Mouse (Mus musculus) adrenal gland, adult 8-10 months (tissue): ENCODE measurements around the gene Sipa1l2. TPM values are rescaled to one million over a fixed set of nuclear protein-coding genes. Genes with fewer than 3 reads are reported as not detected.

Source experiments
- total RNA-seq, 4 experiments: library from RNA; stranded (reverse); gene quantifications; 2 replicates each; pipeline ENCODE4 v1.2.4; 2022

Sipa1l2 gene
- total RNA-seq, 4 experiments from 2014 or later, result 48.7 to 56.9 (median 53.8) TPM

Other genes starting within 250 kb of the Sipa1l2 start
- gene Map10, start 100.0 kb upstream of the Sipa1l2 start, total RNA-seq, result 1 to 10 TPM; 3.4 to 5.4 (median 4.9) TPM
- gene Ntpcr, start 160.2 kb upstream of the Sipa1l2 start, total RNA-seq, result 10 to 100 TPM; 21.1 to 25.4 (median 23.7) TPM